Mouse (Mus musculus): Measurements from ENCODE around the gene Ttc22. TPM values are rescaled to one million over a fixed set of nuclear protein-coding genes. Genes with fewer than 3 reads are reported as not detected.
A peak's percentile ranks its signal among the peaks of the same experiment; 100 is the strongest.

Ttc22 gene
- total RNA-seq, 2 experiments from 2014 or later: 0.98 to 1.00 TPM

GRCm38 (mm10) chr4:106666546-106666945 lies 44.3 kb downstream of the Ttc22 start:
- intact Hi-C loops (cut with DNase I): no loop called here
- TF ChIP-seq CTCF (IDR thresholded peaks at IDR 0.05): no peak
- no peak for DNase-seq (ENCODE audit: extremely low spot score in 1 of 2, low spot score in 2 of 2)
- no peak overlapping the region for H3K27ac ChIP-seq
- no peak overlapping the region for H3K4me3 ChIP-seq

DNA sequence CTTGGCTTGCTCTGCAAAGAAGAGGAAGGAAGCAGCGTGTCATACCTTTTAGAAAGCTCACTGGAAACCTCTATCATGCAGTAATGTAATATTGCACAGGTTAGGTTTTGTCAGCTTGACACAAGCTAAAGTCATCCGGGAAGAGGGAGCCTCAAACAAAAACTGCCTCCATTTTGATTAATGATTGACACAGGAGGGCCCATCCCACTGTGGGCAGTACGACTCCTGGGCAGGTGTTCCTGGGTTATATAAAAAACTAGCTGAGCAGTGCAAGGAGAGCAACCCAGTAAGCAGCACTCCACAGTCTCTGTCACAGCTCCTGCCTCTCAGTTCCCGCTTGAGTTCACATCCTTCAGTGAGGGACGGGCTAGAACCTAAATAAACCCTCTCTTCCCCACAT lies 54.5 kb downstream of the Ttc22 start:
- TF ChIP-seq CTCF (IDR thresholded peaks at IDR 0.05): no peak
- no peak overlapping the region for H3K27ac ChIP-seq
- no peak for DNase-seq (ENCODE audit: extremely low spot score in 1 of 2, low spot score in 2 of 2)
- intact Hi-C loops (cut with DNase I): no loop called here
- no peak overlapping the region for H3K4me3 ChIP-seq

GRCm38 (mm10) chr4:106678442-106679118 lies 56.3 kb downstream of the Ttc22 start, which contains the start of gene Ttc4:
Ttc4 (minus strand) TSS chr4:106678944.
- intact Hi-C loops (cut with DNase I): no loop called here
- peak within 1 kb of the TSS; percentile 72 for H3K4me3 ChIP-seq
- no peak for TF ChIP-seq CTCF (IDR thresholded peaks at IDR 0.05)
- peak within 1 kb of the TSS; percentile 53; the same call in 1 of the 2 replicates for H3K27ac ChIP-seq
- DNase-seq (ENCODE audit: extremely low spot score in 1 of 2, low spot score in 2 of 2): peak; percentile 85 to 88

DNA sequence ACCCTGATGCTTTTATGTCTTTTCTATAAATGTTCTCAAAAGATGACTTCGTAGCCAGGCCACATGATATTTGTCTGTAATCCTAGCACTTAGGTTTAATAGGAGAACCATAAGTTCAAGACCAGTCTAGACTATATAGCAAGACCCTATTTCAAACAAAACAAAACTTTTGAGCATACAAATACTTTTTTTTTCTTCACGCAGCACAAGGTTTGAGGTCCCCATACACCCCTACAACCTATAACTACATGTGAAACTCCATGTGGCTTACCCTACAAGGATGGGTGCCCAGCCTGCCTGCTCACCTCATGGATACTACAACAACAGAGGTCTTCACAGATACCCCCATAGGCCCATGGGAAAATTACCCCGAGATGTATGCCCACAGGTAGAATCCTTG lies 56.9 kb downstream of the Ttc22 start:
- H3K27ac ChIP-seq: no peak overlapping the region
- TF ChIP-seq CTCF (IDR thresholded peaks at IDR 0.05): no peak
- no peak for DNase-seq (ENCODE audit: extremely low spot score in 1 of 2, low spot score in 2 of 2)
- H3K4me3 ChIP-seq: peak overlapping the region; percentile 72
- intact Hi-C loops (cut with DNase I): no loop called here

- Histone ChIP-seq H3K27ac (no peak overlapping the region), H3K4me3 (no peak overlapping the region)
- DNase-seq (ENCODE audit: extremely low spot score in 1 of 2, low spot score in 2 of 2): no peak
- TF ChIP-seq CTCF (IDR thresholded peaks at IDR 0.05): no peak
- intact Hi-C loops (cut with DNase I): no loop called here
Observed at GRCm38 (mm10) chr4:106680955-106681354, 58.7 kb downstream of the Ttc22 start.

GRCm38 (mm10) chr4:106688636-106689296 lies 66.5 kb downstream of the Ttc22 start:
- Histone ChIP-seq H3K4me3 (no peak overlapping the region), H3K27ac (no peak overlapping the region)
- TF ChIP-seq CTCF (IDR thresholded peaks at IDR 0.05): no peak
- intact Hi-C loops (cut with DNase I): no loop called here
- no peak for DNase-seq (ENCODE audit: extremely low spot score in 1 of 2, low spot score in 2 of 2)

Other genes starting within 250 kb of the Ttc22 start
- 1 to 10 TPM; 2.7 to 4.8 TPM for gene Pcsk9, start 158.1 kb upstream of the Ttc22 start, total RNA-seq (2021)
- not detected for gene Bsnd, start 130.1 kb upstream of the Ttc22 start, total RNA-seq (2021)
- gene Dhcr24, start 61.4 kb upstream of the Ttc22 start, total RNA-seq (2021): 10 to 100 TPM; 85.5 to 87.4 TPM
- gene Lexm, start 5.2 kb upstream of the Ttc22 start, total RNA-seq (2021): under 1 TPM in 1 of 2 experiments, not detected in 1; 0.21 TPM
- 1 to 10 TPM; 6.1 to 6.3 TPM for gene Pars2, start 28.6 kb downstream of the Ttc22 start, total RNA-seq (2021)
- gene Ttc4, start 56.5 kb downstream of the Ttc22 start, total RNA-seq (2021): 10 to 100 TPM; 44.8 to 47.7 TPM
- gene Mroh7, start 108.5 kb downstream of the Ttc22 start, total RNA-seq (2021): 1 to 10 TPM; 3.1 to 4.6 TPM
- not detected for gene Fam151a, start 111.5 kb downstream of the Ttc22 start, total RNA-seq (2021)
- 10 to 100 TPM; 51.7 to 54.1 TPM for gene Acot11, start 182.6 kb downstream of the Ttc22 start, total RNA-seq (2021)